Mouse (Mus musculus) MEL (cell line): ENCODE results near the gene Ip6k3. TPM values are rescaled to one million over a fixed set of nuclear protein-coding genes. Genes with fewer than 3 reads are reported as not detected.

ENCODE experiments used
- DNase-seq: peaks from one replicate; pipeline ENCODE4 v3.0.0; 2011; ENCODE audit warnings: low read depth, low spot score
- H3K27ac ChIP-seq: 2 replicates; pipeline ENCODE4 v1.5.1; 2012; ENCODE audit warnings: low read depth, mild to moderate bottlenecking, control low read depth, low read length, moderate library complexity; ENCODE audit not compliant: control insufficient read depth
- H3K27me3 ChIP-seq, 2 experiments: fragments of 150-350 bp in 1 of 2; sonication (generic) in 1 of 2; 2 replicates each; pipeline ENCODE4 v1.6.1; 2012; ENCODE audit warnings: low read length in 2 of 2, mild to moderate bottlenecking in 2 of 2, improper control_type of control experiment in 1 of 2, moderate library complexity in 1 of 2; ENCODE audit not compliant: insufficient read depth in 2 of 2, control insufficient read depth in 1 of 2
- H3K36me3 ChIP-seq, 2 experiments: 2 replicates each; pipeline ENCODE4 v1.6.1; 2012 to 2014; ENCODE audit warnings: low read length in 2 of 2, improper control_type of control experiment in 1 of 2, inconsistent platforms in 1 of 2, mild to moderate bottlenecking in 1 of 2; ENCODE audit not compliant: insufficient read depth in 2 of 2, control insufficient read depth in 1 of 2
- H3K4me1 ChIP-seq, 2 experiments: fragments of 150-350 bp in 1 of 2; sonication (generic) in 1 of 2; 2 replicates each; pipeline ENCODE4 v1.6.1; 2012; ENCODE audit warnings: low read length in 2 of 2, improper control_type of control experiment in 1 of 2, mild to moderate bottlenecking in 1 of 2; ENCODE audit not compliant: insufficient read depth in 2 of 2, control insufficient read depth in 1 of 2
- H3K4me3 ChIP-seq, 2 experiments: fragments of 150-350 bp in 1 of 2; sonication (generic) in 1 of 2; 2 replicates each; pipeline ENCODE4 v1.5.1; 2012; ENCODE audit warnings: low read depth in 2 of 2, low read length in 2 of 2, mild to moderate bottlenecking in 2 of 2, moderate library complexity in 2 of 2, control low read depth in 1 of 2, improper control_type of control experiment in 1 of 2; ENCODE audit not compliant: control insufficient read depth in 1 of 2, insufficient read depth in 1 of 2
- H3K79me2 ChIP-seq: 2 replicates; pipeline ENCODE4 v1.6.1; 2012; ENCODE audit warnings: mild to moderate bottlenecking, low read length, moderate library complexity; ENCODE audit not compliant: control insufficient read depth, poor library complexity, insufficient read depth
- H3K9ac ChIP-seq: 2 replicates; pipeline ENCODE4 v1.6.1; 2012; ENCODE audit warnings: low read depth, mild to moderate bottlenecking, control low read depth, low read length, moderate library complexity; ENCODE audit not compliant: control insufficient read depth, poor library complexity, severe bottlenecking
- H3K9me3 ChIP-seq: fragments of 150-350 bp; sonication (generic); replicated peaks from 2 replicates; pipeline ENCODE4 v1.6.1; 2012; ENCODE audit warnings: mild to moderate bottlenecking, low read length, improper control_type of control experiment, moderate library complexity; ENCODE audit not compliant: insufficient read depth
- CHD2 ChIP-seq: IDR thresholded peaks from 2 replicates; pipeline ENCODE4 v1.6.1; 2011; ENCODE audit warnings: low read length, improper control_type of control experiment
- CTCF ChIP-seq, 3 experiments: IDR thresholded peaks in 2 of 3; conservative IDR thresholded peaks in 1 of 3; 2 replicates each; pipeline ENCODE4 v1.5.1; 2011 to 2012; ENCODE audit warnings: low read length in 3 of 3, low read depth in 2 of 3, mild to moderate bottlenecking in 2 of 3, improper control_type of control experiment in 1 of 3, inconsistent platforms in 1 of 3, mixed read lengths in 1 of 3, moderate library complexity in 1 of 3; ENCODE audit not compliant: control insufficient read depth in 1 of 3, insufficient read depth in 1 of 3, poor library complexity in 1 of 3, severe bottlenecking in 1 of 3
- E2F4 ChIP-seq: IDR thresholded peaks from 2 replicates; pipeline ENCODE4 v1.6.1; 2011; ENCODE audit warnings: low read depth, low read length, improper control_type of control experiment, borderline replicate concordance
- EP300 ChIP-seq, 2 experiments: IDR thresholded peaks; 2 replicates each; pipeline ENCODE4 v1.6.1; 2011; ENCODE audit warnings: improper control_type of control experiment in 2 of 2, low read length in 2 of 2, low read depth in 1 of 2, mild to moderate bottlenecking in 1 of 2
- GABPA ChIP-seq: IDR thresholded peaks from 2 replicates; pipeline ENCODE4 v1.6.1; 2012; ENCODE audit warnings: low read depth, mild to moderate bottlenecking, inconsistent platforms, low read length, improper control_type of control experiment, moderate library complexity
- HCFC1 ChIP-seq: IDR thresholded peaks from 2 replicates; pipeline ENCODE4 v1.6.1; 2012; ENCODE audit warnings: low read depth, mild to moderate bottlenecking, inconsistent platforms, low read length, improper control_type of control experiment, moderate library complexity
- JUND ChIP-seq: IDR thresholded peaks from 2 replicates; pipeline ENCODE4 v1.6.1; 2011; ENCODE audit warnings: low read depth, mild to moderate bottlenecking, improper control_type of control experiment, low read length
- KAT2A ChIP-seq: conservative IDR thresholded peaks from 2 replicates; pipeline ENCODE4 v1.6.1; 2012; ENCODE audit warnings: low read depth, low read length, improper control_type of control experiment, inconsistent platforms
- MAFK ChIP-seq: IDR thresholded peaks from 2 replicates; pipeline ENCODE4 v1.6.1; 2011; ENCODE audit warnings: low read depth, mild to moderate bottlenecking, low read length, improper control_type of control experiment, borderline replicate concordance
- MAX ChIP-seq: IDR thresholded peaks from 2 replicates; pipeline ENCODE4 v1.6.1; 2011; ENCODE audit warnings: low read length, improper control_type of control experiment
- MAZ ChIP-seq: IDR thresholded peaks from 2 replicates; pipeline ENCODE4 v1.6.1; 2012; ENCODE audit warnings: low read depth, mild to moderate bottlenecking, inconsistent platforms, low read length, improper control_type of control experiment
- MEF2A ChIP-seq: IDR thresholded peaks from 2 replicates; pipeline ENCODE4 v1.6.1; 2014; ENCODE audit warnings: low read depth, mild to moderate bottlenecking, inconsistent platforms, low read length, improper control_type of control experiment; ENCODE audit not compliant: poor library complexity, insufficient replicate concordance, severe bottlenecking; ENCODE audit errors: extremely low read depth
- MYB ChIP-seq: IDR thresholded peaks from 2 replicates; pipeline ENCODE4 v1.6.1; 2011; ENCODE audit warnings: mild to moderate bottlenecking, low read depth, low read length, improper control_type of control experiment
- MYC ChIP-seq: IDR thresholded peaks from 2 replicates; pipeline ENCODE4 v1.6.1; 2011; ENCODE audit warnings: low read depth, mild to moderate bottlenecking, low read length, improper control_type of control experiment, moderate library complexity
- NELFE ChIP-seq: IDR thresholded peaks from 2 replicates; pipeline ENCODE4 v1.6.1; 2011; ENCODE audit warnings: low read depth, low read length, improper control_type of control experiment
- NRF1 ChIP-seq: IDR thresholded peaks from 2 replicates; pipeline ENCODE4 v1.6.1; 2014; ENCODE audit warnings: low read depth, mild to moderate bottlenecking, inconsistent platforms, low read length, improper control_type of control experiment, moderate library complexity; ENCODE audit not compliant: poor library complexity, insufficient read depth, severe bottlenecking
- POLR2A ChIP-seq, 2 experiments: IDR thresholded peaks; 2 replicates each; pipeline ENCODE4 v1.6.1; 2011 to 2012; ENCODE audit warnings: low read length in 2 of 2, mild to moderate bottlenecking in 2 of 2, control low read depth in 1 of 2, improper control_type of control experiment in 1 of 2, low read depth in 1 of 2, moderate library complexity in 1 of 2; ENCODE audit not compliant: control insufficient read depth in 1 of 2, insufficient read depth in 1 of 2, poor library complexity in 1 of 2
- POLR2AphosphoS2 ChIP-seq: IDR thresholded peaks from 2 replicates; pipeline ENCODE4 v1.6.1; 2011; ENCODE audit warnings: low read length, improper control_type of control experiment
- RAD21 ChIP-seq: IDR thresholded peaks from 2 replicates; pipeline ENCODE4 v1.6.1; 2011; ENCODE audit warnings: mild to moderate bottlenecking, low read depth, low read length, improper control_type of control experiment
- RCOR1 ChIP-seq: IDR thresholded peaks from 2 replicates; pipeline ENCODE4 v1.6.1; 2012; ENCODE audit warnings: low read depth, mild to moderate bottlenecking, inconsistent platforms, low read length, improper control_type of control experiment
- SMC3 ChIP-seq: IDR thresholded peaks from 2 replicates; pipeline ENCODE4 v1.6.1; 2011; ENCODE audit warnings: low read depth, low read length, improper control_type of control experiment
- TAL1 ChIP-seq: IDR thresholded peaks from 2 replicates; pipeline ENCODE4 v1.6.1; 2012; ENCODE audit warnings: mild to moderate bottlenecking, inconsistent platforms, low read length, moderate library complexity, mixed read lengths
- TBP ChIP-seq: IDR thresholded peaks from 2 replicates; pipeline ENCODE4 v1.8.0; 2011; ENCODE audit warnings: low read depth, low read length, improper control_type of control experiment
- TCF12 ChIP-seq: IDR thresholded peaks from 2 replicates; pipeline ENCODE4 v1.6.1; 2014; ENCODE audit warnings: low read depth, mild to moderate bottlenecking, inconsistent platforms, low read length, improper control_type of control experiment, moderate library complexity
- UBTF ChIP-seq: IDR thresholded peaks from 2 replicates; pipeline ENCODE4 v1.6.1; 2012; ENCODE audit warnings: low read depth, mild to moderate bottlenecking, inconsistent platforms, low read length, improper control_type of control experiment, moderate library complexity, borderline replicate concordance; ENCODE audit not compliant: insufficient read depth
- USF1 ChIP-seq: IDR thresholded peaks from 2 replicates; pipeline ENCODE4 v1.6.1; 2014; ENCODE audit warnings: low read depth, mild to moderate bottlenecking, inconsistent platforms, low read length, improper control_type of control experiment, moderate library complexity
- USF2 ChIP-seq, 2 experiments: IDR thresholded peaks; 2 replicates each; pipeline ENCODE4 v1.6.1; 2011 to 2012; ENCODE audit warnings: improper control_type of control experiment in 2 of 2, low read length in 2 of 2, borderline replicate concordance in 1 of 2, inconsistent platforms in 1 of 2, low read depth in 1 of 2, mild to moderate bottlenecking in 1 of 2; ENCODE audit not compliant: insufficient read depth in 1 of 2
- ZC3H11A ChIP-seq: IDR thresholded peaks from 2 replicates; pipeline ENCODE4 v1.6.1; 2012; ENCODE audit warnings: low read depth, mild to moderate bottlenecking, inconsistent platforms, low read length, improper control_type of control experiment
- ZKSCAN1 ChIP-seq: IDR thresholded peaks from 2 replicates; pipeline ENCODE4 v1.6.1; 2012; ENCODE audit warnings: low read depth, mild to moderate bottlenecking, inconsistent platforms, low read length, improper control_type of control experiment, moderate library complexity
- ZNF384 ChIP-seq: IDR thresholded peaks from 2 replicates; pipeline ENCODE4 v1.6.1; 2012; ENCODE audit warnings: low read depth, mild to moderate bottlenecking, inconsistent platforms, low read length, improper control_type of control experiment
- polyA plus RNA-seq, 2 experiments: library from polyadenylated mRNA; stranded (reverse) in 1 of 2; unstranded in 1 of 2; fragments of >175 nt in 1 of 2; fragments of >200 nt in 1 of 2; gene quantifications; 2 replicates each; pipeline versions ENCODE4 v1.2.1 to v1.2.4; 2012; ENCODE audit warnings: low replicate concordance in 2 of 2, low read depth in 1 of 2; ENCODE audit not compliant: insufficient read length in 2 of 2, insufficient read depth in 1 of 2, missing spikeins in 1 of 2
- total RNA-seq: library from RNA; depleted of rRNA; stranded (reverse); fragments of 300-350 nt; gene quantifications from 2 replicates; pipeline ENCODE4 v1.2.3, GENCODE M21; 2012

The Ip6k3 gene
- total and polyA plus RNA-seq, 3 experiments, result not detected

DNA sequence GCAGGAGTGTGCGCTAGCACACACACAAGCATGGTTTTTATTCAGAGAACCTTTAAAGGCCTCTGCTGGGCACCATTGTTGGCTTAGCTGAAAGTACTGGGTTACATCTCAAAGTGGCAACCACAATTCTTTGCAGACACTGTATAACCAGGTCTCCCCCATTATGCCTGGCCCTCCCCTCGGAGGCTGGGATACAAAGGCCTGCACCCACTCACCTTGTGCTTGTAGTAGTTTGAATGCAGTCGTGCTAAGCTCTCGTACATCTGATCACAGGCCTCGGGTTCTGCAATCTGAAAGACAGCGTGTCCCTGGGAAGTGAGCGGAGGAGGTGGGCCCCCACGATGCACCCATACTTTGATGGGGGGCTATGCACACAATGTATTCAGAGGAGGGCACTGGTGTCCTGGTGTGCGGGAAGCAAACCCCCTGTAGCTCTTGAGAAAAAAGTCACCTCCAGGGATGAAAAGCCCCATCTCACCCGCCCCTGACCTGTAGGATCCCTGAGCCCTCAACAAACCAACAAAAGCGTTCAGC lies 41.9 kb downstream of the Ip6k3 start:
- Histone ChIP-seq H3K4me1 (peaks cover 5 to 13% of the 10 kb centered on the region in 2 experiments; a peak in 3 of 4 replicates), H3K4me3 (no peak overlapping the region), H3K27ac (no peak overlapping the region), H3K36me3 (peaks cover 5 to 8% of the 10 kb centered on the region in 2 experiments), H3K79me2 (no peaks in the 10 kb centered on the region), H3K9me3 (no peaks in the 10 kb centered on the region), H3K27me3 (no peaks in the 10 kb centered on the region), H3K9ac (no peak overlapping the region)
- no peak for DNase-seq
- TF ChIP-seq HCFC1 (no peak), MYB (no peak), EP300 (IDR thresholded peaks at IDR 0.05; ENCODE audit: low read depth in 1 of 2, low read length in 2 of 2) (no peak), JUND (no peak), CTCF (IDR thresholded peaks at IDR 0.05 in 2 of 3, conservative IDR thresholded peaks at IDR 0.05 in 1 of 3; ENCODE audit: control insufficient read depth in 1 of 3, insufficient read depth in 1 of 3, low read depth in 2 of 3, low read length in 3 of 3, poor library complexity in 1 of 3, severe bottlenecking in 1 of 3) (no peak), MYC (no peak), E2F4 (no peak)

DNA sequence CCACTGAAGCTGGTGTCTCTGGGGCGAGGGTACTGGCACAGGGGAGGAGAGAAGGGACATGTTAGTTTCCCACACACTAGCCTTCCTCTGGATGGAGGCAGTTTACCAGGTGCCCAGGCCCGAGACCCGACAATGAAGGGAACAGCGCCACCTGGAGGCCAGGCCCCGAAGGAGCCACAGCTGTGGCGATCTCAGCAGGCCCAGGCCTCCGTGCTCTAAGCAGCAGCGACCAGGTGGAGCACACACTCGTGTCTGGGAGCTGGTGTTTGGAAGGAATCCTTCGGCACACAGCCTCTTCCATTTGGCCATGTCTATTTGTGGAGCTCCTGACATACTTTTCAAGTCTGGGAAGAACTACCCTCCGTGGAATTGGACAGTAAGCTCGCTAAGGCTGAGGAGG lies 42.4 kb downstream of the Ip6k3 start:
- Histone ChIP-seq H3K4me1 (peaks cover 5 to 13% of the 10 kb centered on the region in 2 experiments; a peak in 3 of 4 replicates), H3K36me3 (peaks cover 5 to 8% of the 10 kb centered on the region in 2 experiments), H3K9me3 (no peaks in the 10 kb centered on the region), H3K27ac (peak overlapping the region; percentile 11; the same call in 1 of the 2 replicates), H3K27me3 (no peaks in the 10 kb centered on the region), H3K79me2 (no peaks in the 10 kb centered on the region), H3K9ac (no peak overlapping the region), H3K4me3 (no peak overlapping the region)
- peak; percentile 77 for DNase-seq
- TF ChIP-seq TAL1 (no peak), GABPA (no peak), EP300 (IDR thresholded peaks at IDR 0.05; ENCODE audit: low read depth in 1 of 2, low read length in 2 of 2) (no peak), NRF1 (no peak), RAD21 (peak; percentile 62), CTCF (IDR thresholded peaks at IDR 0.05 in 2 of 3, conservative IDR thresholded peaks at IDR 0.05 in 1 of 3; ENCODE audit: control insufficient read depth in 1 of 3, insufficient read depth in 1 of 3, low read depth in 2 of 3, low read length in 3 of 3, poor library complexity in 1 of 3, severe bottlenecking in 1 of 3) (peak; percentile 90 to 96 (median 91)), USF2 (IDR thresholded peaks at IDR 0.05; ENCODE audit: borderline replicate concordance in 1 of 2, insufficient read depth in 1 of 2, low read depth in 1 of 2, low read length in 2 of 2) (no peak), TBP (no peak), MYC (no peak), MYB (no peak), MAX (no peak), ZKSCAN1 (no peak), NELFE (no peak), JUND (no peak), ZNF384 (no peak), RCOR1 (no peak), MEF2A (no peak), KAT2A (no peak), POLR2A (IDR thresholded peaks at IDR 0.05; ENCODE audit: control insufficient read depth in 1 of 2, insufficient read depth in 1 of 2, low read depth in 1 of 2, low read length in 2 of 2, poor library complexity in 1 of 2) (no peak), ZC3H11A (peak; percentile 33; the same call in 1 of the 2 replicates), CHD2 (no peak), MAFK (no peak), POLR2AphosphoS2 (no peak), UBTF (no peak), TCF12 (no peak), SMC3 (peak; percentile 71), USF1 (no peak), MAZ (no peak)
